Mouse (Mus musculus) left cerebral cortex, postnatal 36 days (tissue): ENCODE data around the gene Ankrd53. TPM values are rescaled to one million over a fixed set of nuclear protein-coding genes. Genes with fewer than 3 reads are reported as not detected.

Experiments used
- total RNA-seq, 2 experiments: library from RNA; stranded (reverse); gene quantifications; 2 replicates each; pipeline ENCODE4 v1.2.3; 2021

Ankrd53 gene
- total RNA-seq, 2 experiments from 2014 or later: not detected

Other genes starting within 250 kb of the Ankrd53 start
- not detected for gene Actg2, start 226.4 kb upstream of the Ankrd53 start, total RNA-seq
- gene Stambp, start 189.9 kb upstream of the Ankrd53 start, total RNA-seq: 10 to 100 TPM; 30.9 to 35.3 TPM
- not detected for gene Clec4f, start 106.5 kb upstream of the Ankrd53 start, total RNA-seq
- gene Cd207, start 84.8 kb upstream of the Ankrd53 start, total RNA-seq: not detected
- not detected for gene Vax2, start 51.4 kb upstream of the Ankrd53 start, total RNA-seq
- gene Atp6v1b1, start 19.7 kb upstream of the Ankrd53 start, total RNA-seq: not detected
- 10 to 100 TPM; 47.0 to 47.9 TPM for gene Tex261, start 13.2 kb downstream of the Ankrd53 start, total RNA-seq
- gene Nagk, start 32.3 kb downstream of the Ankrd53 start, total RNA-seq: 10 to 100 TPM; 48.4 to 50.1 TPM
- gene Paip2b, start 69.1 kb downstream of the Ankrd53 start, total RNA-seq: 10 to 100 TPM; 55.0 to 56.6 TPM
- 100 to 1,000 TPM; 114 to 154 TPM for gene Zfp638, start 104.5 kb downstream of the Ankrd53 start, total RNA-seq
- 1 to 10 TPM; 5.3 TPM for gene Dysf, start 245.9 kb downstream of the Ankrd53 start, total RNA-seq